Mouse (Mus musculus): ENCODE data around the gene Sh3bgrl3.

GRCm38 (mm10) chr4:134108196-134108595 is 20.4 kb downstream of the Sh3bgrl3 start:
- TF ChIP-seq CTCF (IDR thresholded peaks at IDR 0.05; ENCODE audit: insufficient read depth, low read depth, low read length) = no peak
- TF ChIP-seq POLR2A (IDR thresholded peaks at IDR 0.05; ENCODE audit: insufficient read depth, low read depth, low read length) = no peak

Measured in olfactory bulb, adult 2 months (tissue).